Mouse (Mus musculus): ENCODE data around the gene Gdnf. TPM values are rescaled to one million over a fixed set of nuclear protein-coding genes. Genes with fewer than 3 reads are reported as not detected.

Gene Gdnf
- 0.07 and 0.12 TPM in 2 replicates for polyA plus RNA-seq (2015; fragmentation: Nextera tagmentation; extraction: Ambion mirVana)

- Histone ChIP-seq H3K4me3 (replicated peaks) (peak within 1 kb of the TSS; percentile 57), H3K9ac (replicated peaks) (peak within 1 kb of the TSS; percentile 70), H3K9me3 (no peaks in the 10 kb centered on the region), H3K27me3 (peaks cover 94% of the 10 kb centered on the region), H3K27ac (no peak within 1 kb of the TSS), H3K36me3 (no peaks in the 10 kb centered on the region), H3K4me2 (replicated peaks) (peak within 1 kb of the TSS; percentile 99), H3K4me1 (replicated peaks) (peaks cover 42% of the 10 kb centered on the region)
- peak; percentile 53 for ATAC-seq
- under 1% methylated on average over 72 of the region's 73 CpGs for WGBS
Observed at GRCm38 (mm10) chr15:7810556-7811252, at the start of gene Gdnf. Gene Gdnf, plus strand, starts transcription at chr15:7810846.

GRCm38 (mm10) chr15:7767166-7767565 is 43.5 kb upstream of the Gdnf start:
- H3K36me3 ChIP-seq, result no peaks in the 10 kb centered on the region
- no peak for ATAC-seq
- no peak overlapping the region for H3K9ac ChIP-seq (replicated peaks)
- no peaks in the 10 kb centered on the region for H3K4me1 ChIP-seq (replicated peaks)
- H3K4me2 ChIP-seq (replicated peaks), result no peak overlapping the region
- H3K27ac ChIP-seq, result no peak overlapping the region
- H3K9me3 ChIP-seq, result no peaks in the 10 kb centered on the region
- WGBS, result 90% methylated on average over 7 of the region's 7 CpGs
- no peaks in the 10 kb centered on the region for H3K27me3 ChIP-seq
- H3K4me3 ChIP-seq (replicated peaks), result no peak overlapping the region

DNA sequence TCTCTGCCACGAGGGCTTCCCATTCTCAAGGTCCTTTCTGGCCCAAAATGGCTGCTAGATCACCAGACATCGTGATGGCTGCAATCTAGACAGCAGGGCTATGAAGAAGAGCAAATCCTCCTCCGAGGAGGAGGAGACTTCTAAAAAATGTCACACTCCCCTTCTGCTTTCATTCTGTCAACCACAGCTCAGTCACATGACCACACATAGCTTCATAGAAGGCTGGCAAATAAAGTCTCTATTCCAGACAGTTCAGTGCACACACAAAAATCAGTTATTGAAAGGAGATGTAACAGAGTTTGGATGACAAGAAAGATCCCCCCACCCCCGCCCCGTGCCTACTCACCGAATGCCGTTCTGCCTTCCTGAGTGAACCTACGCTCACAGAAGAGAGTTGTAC is 37.7 kb upstream of the Gdnf start:
- 88% methylated on average over 8 of the region's 8 CpGs for WGBS
- ATAC-seq, result no peak
- no peaks in the 10 kb centered on the region for H3K9me3 ChIP-seq

GRCm38 (mm10) chr15:7781517-7781916 is 29.1 kb upstream of the Gdnf start:
- H3K4me2 ChIP-seq (replicated peaks), result no peak overlapping the region
- no peak overlapping the region for H3K27ac ChIP-seq
- 92% methylated on average over 5 of the region's 5 CpGs for WGBS
- no peaks in the 10 kb centered on the region for H3K27me3 ChIP-seq
- no peaks in the 10 kb centered on the region for H3K9me3 ChIP-seq
- ATAC-seq, result no peak
- H3K36me3 ChIP-seq, result no peaks in the 10 kb centered on the region
- H3K4me1 ChIP-seq (replicated peaks), result no peaks in the 10 kb centered on the region
- H3K4me3 ChIP-seq (replicated peaks), result no peak overlapping the region
- H3K9ac ChIP-seq (replicated peaks), result no peak overlapping the region

More for the DNA sequence above, 37.7 kb upstream of the Gdnf start:
- Histone ChIP-seq H3K27ac (no peak overlapping the region), H3K4me1 (replicated peaks) (no peaks in the 10 kb centered on the region), H3K36me3 (no peaks in the 10 kb centered on the region), H3K4me2 (replicated peaks) (no peak overlapping the region), H3K27me3 (no peaks in the 10 kb centered on the region), H3K4me3 (replicated peaks) (no peak overlapping the region), H3K9ac (replicated peaks) (no peak overlapping the region)

GRCm38 (mm10) chr15:7809841-7810391 is 730 bp upstream of the Gdnf start:
- H3K36me3 ChIP-seq, result no peaks in the 10 kb centered on the region
- no peaks in the 10 kb centered on the region for H3K9me3 ChIP-seq
- under 1% methylated on average over 32 of the region's 32 CpGs for WGBS
- H3K27ac ChIP-seq, result no peak overlapping the region
- peak overlapping the region; percentile 99 for H3K4me2 ChIP-seq (replicated peaks)
- H3K27me3 ChIP-seq, result peaks cover 86% of the 10 kb centered on the region
- peak; percentile 21; the same call in 1 of the 2 replicates for ATAC-seq
- H3K9ac ChIP-seq (replicated peaks), result peak overlapping the region; percentile 70
- H3K4me1 ChIP-seq (replicated peaks), result peaks cover 34% of the 10 kb centered on the region
- peak overlapping the region; percentile 57 for H3K4me3 ChIP-seq (replicated peaks)

DNA sequence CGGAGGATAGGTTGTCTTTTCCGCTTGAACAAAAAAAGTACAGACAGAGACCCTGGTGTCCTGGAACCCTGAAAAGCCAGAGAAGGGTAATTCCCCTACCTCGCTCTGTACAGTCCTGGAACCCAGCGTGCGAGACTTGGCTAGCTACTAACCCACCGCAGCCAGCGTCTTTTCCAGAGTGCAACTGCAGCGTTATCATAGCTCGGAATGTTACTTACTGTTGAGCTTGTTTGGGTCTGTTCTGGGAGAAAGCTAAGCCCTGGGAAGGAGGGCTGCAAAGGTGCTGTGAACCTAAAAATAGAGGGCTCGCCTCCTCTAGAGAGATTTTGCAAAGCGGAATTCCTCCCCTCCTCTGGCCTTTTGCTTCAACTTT is 593 bp downstream of the Gdnf start:
- Histone ChIP-seq H3K36me3 (no peaks in the 10 kb centered on the region), H3K9me3 (no peaks in the 10 kb centered on the region), H3K4me2 (replicated peaks) (peak overlapping the region; percentile 99), H3K4me1 (replicated peaks) (peaks cover 45% of the 10 kb centered on the region), H3K9ac (replicated peaks) (peak overlapping the region; percentile 70; the same call in 1 of the 2 replicates), H3K27me3 (peaks cover 96% of the 10 kb centered on the region), H3K27ac (no peak overlapping the region), H3K4me3 (replicated peaks) (peak overlapping the region; percentile 57)
- ATAC-seq, result no peak
- under 1% methylated on average over 11 of the region's 11 CpGs for WGBS

- Histone ChIP-seq H3K27me3 (peaks cover 96% of the 10 kb centered on the region), H3K36me3 (no peaks in the 10 kb centered on the region), H3K4me1 (replicated peaks) (peaks cover 45% of the 10 kb centered on the region), H3K9ac (replicated peaks) (no peak overlapping the region), H3K4me2 (replicated peaks) (peak overlapping the region; percentile 99), H3K9me3 (no peaks in the 10 kb centered on the region), H3K4me3 (replicated peaks) (peak overlapping the region; percentile 57), H3K27ac (no peak overlapping the region)
- WGBS, result 2% methylated on average over 24 of the region's 24 CpGs
- ATAC-seq, result no peak; the same call in 1 of the 2 replicates
Observed at GRCm38 (mm10) chr15:7811856-7812733, 1.4 kb downstream of the Gdnf start.

DNA sequence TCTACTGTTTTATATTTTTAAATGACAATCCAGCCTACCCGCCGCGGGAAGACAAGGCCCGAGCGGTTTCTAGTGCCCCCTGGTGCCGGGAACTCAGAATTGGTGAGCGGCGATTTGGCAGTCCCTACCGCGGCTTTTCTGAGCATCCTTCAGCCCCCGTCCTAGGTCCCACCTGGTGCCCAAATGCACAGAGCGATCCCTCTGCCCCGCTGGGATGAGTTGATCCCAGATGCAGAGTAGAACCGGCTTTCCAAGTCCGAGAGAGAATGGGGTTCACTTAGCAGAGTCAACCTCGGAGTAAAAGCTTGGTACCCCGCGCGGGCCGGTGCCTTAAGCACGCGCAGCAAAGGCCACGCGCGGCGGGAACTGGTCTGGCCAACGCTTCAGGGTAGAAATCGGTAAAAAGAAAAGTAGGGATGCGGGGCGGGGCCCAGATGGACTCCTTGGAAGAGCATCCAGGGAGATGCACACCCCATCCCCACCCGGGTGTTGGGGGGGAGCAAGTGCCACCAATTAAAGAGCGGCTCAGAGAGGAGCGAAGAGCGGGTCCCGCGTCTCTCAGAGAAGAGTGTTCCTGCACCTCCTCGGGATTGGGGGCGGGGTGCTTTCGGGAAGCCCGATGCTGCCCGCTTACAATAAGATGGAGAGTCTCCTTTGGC is 2.4 kb downstream of the Gdnf start:
- under 1% methylated on average over 41 of the region's 41 CpGs for WGBS
- Histone ChIP-seq H3K27ac (no peak overlapping the region), H3K27me3 (peaks cover 96% of the 10 kb centered on the region), H3K4me1 (replicated peaks) (peaks cover 45% of the 10 kb centered on the region), H3K9me3 (no peaks in the 10 kb centered on the region), H3K9ac (replicated peaks) (peak overlapping the region; percentile 63), H3K4me3 (replicated peaks) (peak overlapping the region; percentile 55), H3K4me2 (replicated peaks) (peak overlapping the region; percentile 99), H3K36me3 (no peaks in the 10 kb centered on the region)
- ATAC-seq, result peak; percentile 74

DNA sequence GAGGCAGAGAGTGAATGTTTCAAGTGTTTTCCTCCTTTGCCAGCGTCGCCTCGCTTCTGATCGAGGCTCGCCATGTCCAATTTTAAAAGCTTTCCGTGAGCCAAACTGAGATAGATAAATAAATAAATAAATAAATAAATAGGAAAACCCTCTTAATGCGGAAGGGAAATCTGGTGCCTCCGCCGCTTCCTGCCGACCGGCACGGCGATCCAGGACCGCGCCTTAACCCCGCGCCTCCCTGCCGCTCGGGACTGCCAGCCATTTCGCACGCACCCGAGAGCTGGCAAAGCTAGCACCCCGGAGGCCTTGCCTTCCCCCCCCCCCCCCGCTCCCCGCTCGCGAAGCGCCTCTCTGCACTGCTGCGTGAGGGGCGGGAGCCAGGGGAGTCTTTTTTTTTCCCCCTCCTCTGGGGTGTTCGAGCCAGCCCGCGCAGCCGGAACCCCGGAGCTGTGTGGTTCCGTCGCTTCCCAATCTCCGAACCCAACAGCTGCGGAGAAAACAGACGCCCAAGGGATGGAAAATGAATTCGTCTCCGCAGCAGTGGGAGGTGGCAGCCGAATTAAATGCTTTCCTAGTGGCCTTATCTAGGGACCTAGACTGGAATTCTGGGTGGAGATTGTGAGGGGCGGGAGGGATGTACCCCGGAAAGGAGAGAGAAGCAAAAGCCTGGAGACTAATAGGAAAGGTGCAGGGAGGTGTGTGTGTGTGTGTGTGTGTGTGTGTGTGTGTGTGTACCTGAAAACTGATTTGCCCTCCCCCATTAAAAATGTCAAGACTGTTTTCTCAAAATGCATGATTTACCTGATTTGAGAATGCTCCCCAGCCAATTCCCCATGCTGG is 3.1 kb downstream of the Gdnf start:
- WGBS, result under 1% methylated on average over 42 of the region's 45 CpGs
- H3K27ac ChIP-seq, result no peak overlapping the region
- H3K9me3 ChIP-seq, result no peaks in the 10 kb centered on the region
- ATAC-seq, result peak; percentile 44
- H3K4me2 ChIP-seq (replicated peaks), result peak overlapping the region; percentile 99
- no peaks in the 10 kb centered on the region for H3K36me3 ChIP-seq
- H3K9ac ChIP-seq (replicated peaks), result peak overlapping the region; percentile 63
- peaks cover 96% of the 10 kb centered on the region for H3K27me3 ChIP-seq
- peaks cover 45% of the 10 kb centered on the region for H3K4me1 ChIP-seq (replicated peaks)
- H3K4me3 ChIP-seq (replicated peaks), result peak overlapping the region; percentile 55

GRCm38 (mm10) chr15:7814371-7814680 is 3.7 kb downstream of the Gdnf start:
- Histone ChIP-seq H3K4me1 (replicated peaks) (peaks cover 45% of the 10 kb centered on the region), H3K27ac (no peak overlapping the region), H3K4me2 (replicated peaks) (peak overlapping the region; percentile 99), H3K9me3 (no peaks in the 10 kb centered on the region), H3K9ac (replicated peaks) (no peak overlapping the region), H3K36me3 (no peaks in the 10 kb centered on the region), H3K4me3 (replicated peaks) (peak overlapping the region; percentile 55), H3K27me3 (peaks cover 95% of the 10 kb centered on the region)
- no peak for ATAC-seq
- WGBS, result 5% methylated on average over 7 of the region's 7 CpGs

DNA sequence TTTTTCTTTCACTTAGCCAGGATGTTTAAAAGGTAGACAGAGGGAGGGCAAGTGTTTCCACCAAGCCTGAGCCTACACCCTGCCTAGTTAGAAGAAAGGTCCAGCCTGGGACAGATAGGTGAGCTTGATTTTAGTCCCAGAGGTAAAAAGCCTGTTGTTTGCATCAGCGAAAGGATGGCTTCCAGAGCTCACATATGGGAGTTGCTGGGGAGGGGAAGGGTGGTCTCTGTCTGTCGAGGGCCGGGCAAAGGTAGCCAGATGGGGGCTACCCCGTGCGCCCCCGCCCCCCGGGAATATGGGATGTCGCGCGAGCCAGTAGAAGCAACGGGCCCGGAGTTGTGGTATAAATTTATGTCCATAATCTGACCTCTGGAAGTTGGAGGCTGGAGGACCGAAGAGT is 4.3 kb downstream of the Gdnf start:
- H3K27me3 ChIP-seq, result peaks cover 94% of the 10 kb centered on the region
- peak overlapping the region; percentile 62 for H3K4me2 ChIP-seq (replicated peaks)
- H3K4me3 ChIP-seq (replicated peaks), result peak overlapping the region; percentile 38
- 0 out of 2 replicates have a peak overlapping the region, but pooled peaks have one; percentile 39 for H3K9ac ChIP-seq (replicated peaks)
- peaks cover 42% of the 10 kb centered on the region for H3K4me1 ChIP-seq (replicated peaks)
- no peak overlapping the region for H3K27ac ChIP-seq
- H3K36me3 ChIP-seq, result no peaks in the 10 kb centered on the region
- ATAC-seq, result no peak
- WGBS, result 2% methylated on average over 13 of the region's 13 CpGs
- no peaks in the 10 kb centered on the region for H3K9me3 ChIP-seq

All from midbrain, embryonic 13.5 days (tissue).